Mouse (Mus musculus) left cerebral cortex, postnatal 4 days (tissue): ENCODE measurements around the gene Gm11099. TPM values are rescaled to one million over a fixed set of nuclear protein-coding genes. Genes with fewer than 3 reads are reported as not detected.
A peak's percentile ranks its signal among the peaks of the same experiment; 100 is the strongest.

Experiments
- DNase-seq: peaks from one replicate; pipeline ENCODE4 v3.0.0-alpha.2; 2022
- intact Hi-C: fragments of 180-260 bp; cut with DNase I; formaldehyde crosslinking; loops from one replicate; pipeline ENCODE4 v1.15.1; 2025
- total RNA-seq, 2 experiments: library from RNA; stranded (reverse); gene quantifications; 2 replicates each; pipeline ENCODE4 v1.2.3; 2021

Gm11099 gene
- total RNA-seq: not detected

GRCm38 (mm10) chr2:58859134-58859533 lies at the start of gene Gm11099:
Gm11099 (plus strand) TSS chr2:58859434.
- intact Hi-C loops: no loop called here
- no peak for DNase-seq

GRCm38 (mm10) chr2:58812941-58813340 lies 46.3 kb upstream of the Gm11099 start:
- intact Hi-C loops: no loop called here
- no peak for DNase-seq

- DNase-seq: no peak
- intact Hi-C loops: loop anchor here (10.0 kb wide), 1 partner anchor 606 kb away; no protein-coding TSS in a partner anchor
Observed at GRCm38 (mm10) chr2:58828910-58829600, 30.2 kb upstream of the Gm11099 start.

GRCm38 (mm10) chr2:58829981-58830742 lies 29.1 kb upstream of the Gm11099 start:
- intact Hi-C loops: loop anchor here (10.0 kb wide), 2 partner anchors 525 to 605 kb away; no protein-coding TSS in a partner anchor
- DNase-seq: no peak

- intact Hi-C loops: loop anchor here (10.0 kb wide), 1 partner anchor 522 kb away; no protein-coding TSS in a partner anchor
- no peak for DNase-seq
Observed at GRCm38 (mm10) chr2:58832253-58832980, 26.8 kb upstream of the Gm11099 start.

- no peak for DNase-seq
Observed at GRCm38 (mm10) chr2:58841021-58841420, 18.2 kb upstream of the Gm11099 start.

GRCm38 (mm10) chr2:58842443-58842842 lies 16.8 kb upstream of the Gm11099 start:
- intact Hi-C loops: no loop called here
- DNase-seq: no peak

More at GRCm38 (mm10) chr2:58841021-58841420, 18.2 kb upstream of the Gm11099 start:
- intact Hi-C loops: no loop called here

- no peak for DNase-seq
- intact Hi-C loops: no loop called here
Observed at GRCm38 (mm10) chr2:58844499-58844898, 14.7 kb upstream of the Gm11099 start.

GRCm38 (mm10) chr2:58879876-58880275 lies 20.6 kb downstream of the Gm11099 start:
- intact Hi-C loops: no loop called here
- no peak for DNase-seq

GRCm38 (mm10) chr2:58905057-58905456 lies 45.8 kb downstream of the Gm11099 start:
- DNase-seq: no peak

GRCm38 (mm10) chr2:58906814-58907516 lies 47.7 kb downstream of the Gm11099 start:
- intact Hi-C loops: no loop called here

More at GRCm38 (mm10) chr2:58905057-58905456, 45.8 kb downstream of the Gm11099 start:
- intact Hi-C loops: no loop called here

GRCm38 (mm10) chr2:58912339-58912738 lies 53.1 kb downstream of the Gm11099 start:
- intact Hi-C loops: no loop called here
- no peak for DNase-seq

More at GRCm38 (mm10) chr2:58906814-58907516, 47.7 kb downstream of the Gm11099 start:
- DNase-seq: no peak

GRCm38 (mm10) chr2:58918351-58918750 lies 59.1 kb downstream of the Gm11099 start:
- intact Hi-C loops: no loop called here
- no peak for DNase-seq

GRCm38 (mm10) chr2:58925551-58925950 lies 66.3 kb downstream of the Gm11099 start:
- DNase-seq: no peak
- intact Hi-C loops: no loop called here

GRCm38 (mm10) chr2:58941361-58941760 lies 82.1 kb downstream of the Gm11099 start:
- no peak for DNase-seq
- intact Hi-C loops: no loop called here

- DNase-seq: peak; percentile 27
- intact Hi-C loops: no loop called here
Observed at GRCm38 (mm10) chr2:58948796-58949195, 89.6 kb downstream of the Gm11099 start.

- intact Hi-C loops: no loop called here
- DNase-seq: no peak
Observed at GRCm38 (mm10) chr2:58952101-58952500, 92.9 kb downstream of the Gm11099 start.

- no peak for DNase-seq
- intact Hi-C loops: no loop called here
Observed at GRCm38 (mm10) chr2:58956351-58956750, 97.1 kb downstream of the Gm11099 start.

- no peak for DNase-seq
- intact Hi-C loops: no loop called here
Observed at GRCm38 (mm10) chr2:58956770-58957300, 97.6 kb downstream of the Gm11099 start.
